21 mouse cellular contexts compared by ENCODE assay signal in the genomic region with DNA sequence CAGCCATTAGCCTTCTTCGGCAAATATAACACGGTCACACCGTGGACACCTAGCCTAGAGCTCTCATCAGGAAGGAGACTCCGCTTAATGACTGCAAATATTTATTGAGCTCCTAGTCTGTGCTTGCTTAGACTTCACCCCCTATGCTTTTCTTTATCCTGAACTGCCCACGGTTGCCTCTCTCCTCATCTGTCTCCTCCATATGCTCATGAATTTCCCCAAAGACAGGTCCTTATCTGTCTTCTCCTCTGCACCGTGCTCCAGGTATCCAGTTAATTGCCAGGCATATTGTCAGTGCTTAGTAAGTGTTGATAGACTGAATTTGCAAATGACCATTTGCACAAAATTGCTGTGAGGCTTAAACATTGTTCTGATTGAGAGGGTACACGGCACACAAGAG. TPM values are rescaled to one million over a fixed set of nuclear protein-coding genes. Genes with fewer than 3 reads are reported as not detected.
"Had no signal": no experiment of that assay in that cellular context is flagged by ENCODE, and none has a peak within 500 bp of the region (broad histone marks: within the 10 kb centered on the region; RNA-seq: fewer than 3 reads in every experiment).

No protein-coding gene starts in this region.

- H3K27ac ChIP-seq: lung, embryonic 15.5 days; macrophage; midbrain, embryonic 13.5 days; midbrain, embryonic 15.5 days; neural tube, embryonic 12.5 days; stomach, embryonic 15.5 days; stomach, postnatal 0 days had no signal

- H3K4me1 ChIP-seq: megakaryocyte, embryonic 14.5 days had no signal

- H3K36me3 ChIP-seq: lung, embryonic 15.5 days; midbrain, embryonic 13.5 days; midbrain, embryonic 15.5 days; neural tube, embryonic 12.5 days; stomach, embryonic 15.5 days had no signal

- H3K27me3 ChIP-seq: midbrain, embryonic 13.5 days; midbrain, embryonic 15.5 days; stomach, embryonic 15.5 days had no signal

- DNase-seq: lung, adult 2 months; lung, postnatal 14 days; lung, postnatal 36 days; right cerebral cortex, postnatal 14 days; thymus, adult 2 months; thymus, postnatal 25 days; thymus, postnatal 4 days had no signal

- H3K9me3 ChIP-seq: lung, embryonic 15.5 days; midbrain, embryonic 13.5 days; midbrain, embryonic 15.5 days; neural tube, embryonic 12.5 days; stomach, embryonic 15.5 days had no signal

- H3K4me3 ChIP-seq: lung, embryonic 15.5 days; megakaryocyte, embryonic 14.5 days; midbrain, embryonic 13.5 days; midbrain, embryonic 15.5 days; neural tube, embryonic 12.5 days; stomach, embryonic 15.5 days had no signal

RNA-seq across cellular contexts. Expression of a gene that starts 32.7 kb away (rescaled TPM):
- total RNA-seq: megakaryocyte progenitor cell, adult 5-6 weeks had no signal
- polyA plus RNA-seq: lung, adult 2 months; lung, embryonic 15.5 days; lung, postnatal 0 days; midbrain, embryonic 13.5 days; midbrain, embryonic 15.5 days; midbrain, postnatal 0 days; neural tube, embryonic 12.5 days; neural tube, embryonic 14.5 days; testis, adult 2 months; urinary bladder, adult 2 months had no signal
